Mouse (Mus musculus) lung, adult 2 months (tissue): ENCODE results near the gene Sars.

Source experiments
- CTCF ChIP-seq: fragments of 200-500 bp; IDR thresholded peaks from 2 replicates; pipeline ENCODE4 v1.5.1; 2011; ENCODE audit warnings: mild to moderate bottlenecking, low read length, control low read depth; ENCODE audit not compliant: insufficient read depth
- POLR2A ChIP-seq: fragments of 200-500 bp; IDR thresholded peaks from 2 replicates; pipeline ENCODE4 v1.6.1; 2011; ENCODE audit warnings: low read depth, mild to moderate bottlenecking, control low read depth, low read length, borderline replicate concordance; ENCODE audit errors: extremely low read depth

GRCm38 (mm10) chr3:108466425-108466824 is 21.4 kb upstream of the Sars start:
- TF ChIP-seq CTCF (peak; percentile 72), POLR2A (no peak)
